Mouse (Mus musculus) thymus, adult 2 months (tissue): Measurements from ENCODE around the gene Rpf1.

Source experiments
- CTCF ChIP-seq: fragments of 200-500 bp; IDR thresholded peaks from 2 replicates; pipeline ENCODE4 v1.5.1; 2012; ENCODE audit warnings: mild to moderate bottlenecking, control low read depth, low read length, moderate library complexity, borderline replicate concordance; ENCODE audit not compliant: control insufficient read depth, poor library complexity, insufficient read depth; ENCODE audit errors: extremely low read depth
- POLR2A ChIP-seq: fragments of 200-500 bp; IDR thresholded peaks from 2 replicates; pipeline ENCODE4 v1.6.1; 2012; ENCODE audit warnings: mild to moderate bottlenecking, low read length, control low read depth, moderate library complexity; ENCODE audit not compliant: control insufficient read depth, poor library complexity, insufficient read depth; ENCODE audit errors: extremely low read depth

DNA sequence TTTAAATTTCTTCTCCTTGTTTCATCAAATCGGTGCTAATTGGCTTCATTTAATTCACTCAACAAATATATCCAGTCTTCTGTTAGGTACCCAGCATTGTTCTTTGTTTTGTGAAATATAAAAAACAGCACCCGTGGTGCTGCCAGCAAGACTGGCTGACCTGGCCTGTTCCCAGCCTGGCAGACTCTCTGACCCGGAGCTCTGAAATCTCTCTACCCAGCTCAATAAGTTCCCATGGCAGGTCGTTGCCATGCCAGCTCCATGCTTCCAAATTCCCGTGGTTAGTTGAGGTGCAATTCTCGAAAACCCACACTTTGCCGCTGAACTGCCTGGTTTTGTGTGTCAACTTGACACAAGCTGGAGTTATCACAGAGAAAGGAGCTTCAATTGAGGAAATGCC is 33.6 kb upstream of the Rpf1 start:
- no peak for TF ChIP-seq CTCF
- TF ChIP-seq POLR2A = no peak
